Mouse (Mus musculus) layer of hippocampus, adult 2 months (tissue): ENCODE results near the gene Rps3a1. TPM values are rescaled to one million over a fixed set of nuclear protein-coding genes. Genes with fewer than 3 reads are reported as not detected.
"Not testable (repeated sequence)": the region's sequence is repeated elsewhere in the genome, so short reads cannot be mapped to it uniquely, and the experiment has no call there.

Experiments
- DNase-seq, 2 experiments: peaks; one replicate each; pipeline ENCODE4 v3.0.0; 2022; ENCODE audit warnings: low spot score in 2 of 2
- H3K27ac ChIP-seq: fragments of 200-600 bp; 2 replicates; pipeline ENCODE4 v1.8.1; 2022
- H3K4me3 ChIP-seq: fragments of 200-600 bp; 2 replicates; pipeline ENCODE4 v1.8.1; 2022; ENCODE audit warnings: mild to moderate bottlenecking
- CTCF ChIP-seq: fragments of 200-600 bp; conservative IDR thresholded peaks from 2 replicates; pipeline ENCODE4 v1.8.1; 2022; ENCODE audit warnings: antibody characterized with exemption, mild to moderate bottlenecking, moderate library complexity
- total RNA-seq, 2 experiments: library from RNA; stranded (reverse); gene quantifications; 2 replicates each; pipeline ENCODE4 v1.2.3; 2021

Rps3a1 gene
- total RNA-seq, 2 experiments from 2014 or later, result 399 to 429 TPM

- no peak for TF ChIP-seq CTCF
- no peak overlapping the region for H3K4me3 ChIP-seq
- no peak for DNase-seq
- H3K27ac ChIP-seq, result no peak overlapping the region
Observed at GRCm38 (mm10) chr3:86108576-86108975, 33.9 kb downstream of the Rps3a1 start.

- DNase-seq, result no peak
- Histone ChIP-seq H3K4me3 (no peak overlapping the region), H3K27ac (no peak overlapping the region)
- TF ChIP-seq CTCF, result no peak
Observed at GRCm38 (mm10) chr3:86107637-86108539, 34.6 kb downstream of the Rps3a1 start.

- no peak for TF ChIP-seq CTCF
- Histone ChIP-seq H3K4me3 (no peak overlapping the region), H3K27ac (no peak overlapping the region)
- DNase-seq, result no peak
Observed at GRCm38 (mm10) chr3:86106086-86106632, 36.3 kb downstream of the Rps3a1 start.

GRCm38 (mm10) chr3:86104909-86105308, 37.6 kb downstream of the Rps3a1 start:
- no peak for DNase-seq
- Histone ChIP-seq H3K27ac (no peak overlapping the region), H3K4me3 (no peak overlapping the region)
- TF ChIP-seq CTCF, result no peak

GRCm38 (mm10) chr3:86104433-86104832, 38.1 kb downstream of the Rps3a1 start:
- H3K4me3 ChIP-seq, H3K27ac ChIP-seq, DNase-seq: not testable (repeated sequence)

GRCm38 (mm10) chr3:86103449-86104291, 38.8 kb downstream of the Rps3a1 start:
- peak; percentile 34 for TF ChIP-seq CTCF

GRCm38 (mm10) chr3:86101956-86102355, 40.5 kb downstream of the Rps3a1 start:
- H3K27ac ChIP-seq, result peak overlapping the region; percentile 1; the same call in 1 of the 2 replicates
- no peak for TF ChIP-seq CTCF
- H3K4me3 ChIP-seq, result no peak overlapping the region
- DNase-seq, result no peak

More at GRCm38 (mm10) chr3:86103449-86104291, 38.8 kb downstream of the Rps3a1 start:
- no peak overlapping the region for H3K4me3 ChIP-seq
- H3K27ac ChIP-seq, result peak overlapping the region; percentile 1; the same call in 1 of the 2 replicates
- no peak for DNase-seq

- no peak for TF ChIP-seq CTCF
- no peak for DNase-seq
- Histone ChIP-seq H3K4me3 (no peak overlapping the region), H3K27ac (no peak overlapping the region)
Observed at GRCm38 (mm10) chr3:86093907-86094306, 48.6 kb downstream of the Rps3a1 start.

GRCm38 (mm10) chr3:86093213-86093845, 49.2 kb downstream of the Rps3a1 start:
- DNase-seq, result no peak
- Histone ChIP-seq H3K4me3 (no peak overlapping the region), H3K27ac (no peak overlapping the region)
- no peak for TF ChIP-seq CTCF

Other genes starting within 250 kb of the Rps3a1 start
- 10 to 100 TPM; 19.1 to 27.2 TPM for gene Sh3d19, start 171.6 kb downstream of the Rps3a1 start, total RNA-seq
- gene Prss48, start 140.2 kb downstream of the Rps3a1 start, total RNA-seq, result not detected
- gene Lrba, start 82.0 kb upstream of the Rps3a1 start, total RNA-seq, result 10 to 100 TPM; 28.8 to 32.7 TPM